Mouse (Mus musculus): ENCODE data around the gene Exoc2.

- no peak for TF ChIP-seq CTCF (IDR thresholded peaks at IDR 0.05; ENCODE audit: control insufficient read depth, insufficient read depth, insufficient read length)
- TF ChIP-seq CEBPB (IDR thresholded peaks at IDR 0.05; ENCODE audit: low read depth): no peak
- no peak for TF ChIP-seq USF1 (IDR thresholded peaks at IDR 0.05; ENCODE audit: low read depth)
- no peak for TF ChIP-seq FOSL1 (IDR thresholded peaks at IDR 0.05; ENCODE audit: insufficient read depth, low read length, poor library complexity, severe bottlenecking)
- no peak for TF ChIP-seq MYOG (IDR thresholded peaks at IDR 0.05; ENCODE audit: control insufficient read depth, extremely low read depth, insufficient read length)
These were observed 180.7 kb downstream of the Exoc2 start for GRCm38 (mm10) chr13:30793196-30793595.

All from C2C12 (cell line).